Mouse (Mus musculus) frontal cortex, postnatal 14 days (tissue): ENCODE data around the gene Phf1.
"Not testable (repeated sequence)": the region's sequence is repeated elsewhere in the genome, so short reads cannot be mapped to it uniquely, and the experiment has no call there.

ENCODE experiments used
- DNase-seq, 2 experiments: peaks; one replicate each; pipeline ENCODE4 v3.0.0; 2022; ENCODE audit warnings: low spot score in 2 of 2

Phf1 gene

DNA sequence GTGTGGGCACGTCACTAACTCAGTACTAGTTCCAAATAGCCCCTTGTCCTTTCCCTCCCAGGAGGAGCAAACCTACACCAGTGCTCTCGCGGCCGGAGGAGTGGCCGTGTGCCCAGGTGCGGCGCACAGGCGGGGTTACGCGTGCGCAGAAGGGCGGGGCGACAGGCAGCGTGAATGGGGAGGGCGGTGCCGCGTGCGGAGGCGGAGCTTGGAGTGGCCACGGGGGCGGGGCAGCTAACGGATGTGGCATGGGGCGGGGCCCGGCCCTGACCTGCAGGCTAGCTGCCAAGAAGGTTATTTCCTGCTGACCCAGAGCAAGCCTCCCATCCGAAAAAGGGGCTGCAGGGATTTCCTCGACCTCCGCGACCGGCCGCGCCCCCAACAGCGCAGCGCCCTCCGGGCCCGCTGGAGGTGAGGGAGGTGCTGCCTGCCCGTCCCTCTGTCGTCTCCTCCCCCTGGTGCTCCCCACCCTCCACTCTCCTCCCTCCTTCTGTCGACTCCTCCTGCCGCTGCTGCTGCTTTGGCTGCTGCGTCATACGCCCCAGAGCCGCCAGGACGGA is at the start of gene Phf1:
Gene Phf1 (plus strand): TSS at position 214 of the 560 bp plus-strand sequence.
- DNase-seq, result peak; percentile 82 to 89

DNA sequence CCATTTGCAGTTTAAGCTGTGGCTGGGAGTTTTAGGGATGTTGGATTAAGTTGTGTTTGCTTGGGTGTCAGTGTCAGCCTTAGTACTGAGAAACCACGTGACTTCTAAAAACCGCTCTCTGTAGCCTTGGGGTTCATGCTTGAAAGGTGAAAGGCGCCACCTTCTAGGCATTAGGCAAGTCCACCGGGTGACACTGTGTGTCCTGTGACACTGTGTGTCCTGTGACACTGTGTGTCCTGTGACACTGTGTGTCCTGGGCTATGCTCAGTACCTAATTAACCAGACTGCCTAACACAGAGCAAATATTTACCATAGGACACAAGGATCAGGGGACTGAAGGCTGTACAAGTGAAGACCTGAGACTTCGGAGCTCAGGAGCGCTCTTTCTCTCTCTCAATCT is 49.3 kb upstream of the Phf1 start:
- no peak for DNase-seq

DNA sequence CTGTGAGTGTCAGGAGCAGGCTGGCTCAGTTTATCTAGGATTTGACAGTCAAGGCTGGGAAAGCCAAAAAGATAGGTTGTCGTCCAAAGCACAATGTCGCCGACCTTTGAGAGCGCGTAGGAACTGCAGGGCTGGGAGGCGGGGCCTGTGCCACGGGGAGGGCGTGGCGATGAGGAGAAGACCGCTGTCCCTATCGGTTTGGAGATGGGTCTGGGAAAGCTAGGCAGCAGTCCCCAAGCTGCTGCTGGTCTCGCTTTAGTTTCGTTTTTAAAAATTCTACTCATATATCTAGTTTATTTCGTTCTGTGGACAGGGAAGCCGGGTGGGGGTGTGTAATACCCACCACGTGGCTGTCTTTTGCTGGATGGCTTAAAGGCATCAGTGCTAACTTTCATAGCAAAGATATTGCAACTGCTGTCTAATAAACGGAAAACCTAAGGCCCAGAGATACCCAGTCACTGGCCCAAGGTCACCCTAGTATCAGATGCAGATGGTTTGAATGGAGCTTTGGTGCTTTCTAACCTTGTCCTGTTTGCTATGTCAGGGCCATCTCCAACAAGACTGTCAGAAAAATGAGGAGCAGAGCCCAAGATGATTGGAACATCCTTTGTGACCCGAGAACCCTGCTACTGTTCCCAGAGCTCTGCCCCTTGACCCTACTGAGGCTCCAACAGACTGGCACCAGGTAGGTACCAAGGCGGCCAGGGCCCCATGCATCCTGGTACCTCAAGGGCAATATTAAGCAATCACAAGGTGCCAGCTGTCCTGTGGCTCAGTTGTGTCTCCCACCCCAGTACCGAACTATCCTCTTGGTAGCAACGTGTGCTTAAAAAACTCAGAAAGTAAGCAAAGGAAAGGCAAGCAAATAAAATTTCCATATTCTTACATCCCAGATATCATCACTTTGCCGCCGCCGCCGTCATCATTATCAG is 47.6 kb upstream of the Phf1 start:
- peak in 1 of 2 experiments; percentile 61 for DNase-seq

DNA sequence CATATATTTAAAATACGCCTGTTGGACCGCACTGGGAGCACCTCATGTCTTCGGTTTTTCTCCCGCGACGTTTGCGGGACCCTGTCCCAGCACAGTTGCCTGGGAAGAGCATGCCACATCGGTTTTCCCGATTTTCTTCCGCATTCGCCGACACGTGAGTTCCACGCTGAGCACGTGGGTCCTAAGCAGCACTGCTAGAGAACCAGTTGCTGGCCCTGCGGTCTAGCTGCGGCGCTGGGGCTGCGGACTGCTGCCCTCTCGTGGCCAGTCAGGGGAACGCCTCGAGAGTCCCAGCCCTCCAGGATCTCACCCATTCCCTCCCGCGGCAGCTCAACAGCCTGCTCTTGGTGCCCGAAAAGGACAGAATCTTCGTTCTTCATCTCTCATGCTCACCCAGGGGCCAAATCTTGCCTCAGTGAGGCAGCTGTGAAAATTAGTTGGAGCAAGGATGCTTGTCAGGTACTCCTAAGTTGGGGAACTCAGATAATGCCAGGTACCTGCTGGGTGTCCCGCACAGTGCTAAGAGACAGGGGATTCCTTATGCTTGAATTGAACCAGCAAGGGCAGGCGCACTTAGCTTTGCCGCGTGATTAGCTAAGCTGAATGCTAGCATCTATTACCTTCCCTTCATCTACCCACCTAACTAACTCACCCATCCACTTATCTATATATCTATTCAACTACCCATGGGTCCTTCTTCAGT is 46.7 kb upstream of the Phf1 start:
- DNase-seq, result peak; percentile 67 to 81

DNA sequence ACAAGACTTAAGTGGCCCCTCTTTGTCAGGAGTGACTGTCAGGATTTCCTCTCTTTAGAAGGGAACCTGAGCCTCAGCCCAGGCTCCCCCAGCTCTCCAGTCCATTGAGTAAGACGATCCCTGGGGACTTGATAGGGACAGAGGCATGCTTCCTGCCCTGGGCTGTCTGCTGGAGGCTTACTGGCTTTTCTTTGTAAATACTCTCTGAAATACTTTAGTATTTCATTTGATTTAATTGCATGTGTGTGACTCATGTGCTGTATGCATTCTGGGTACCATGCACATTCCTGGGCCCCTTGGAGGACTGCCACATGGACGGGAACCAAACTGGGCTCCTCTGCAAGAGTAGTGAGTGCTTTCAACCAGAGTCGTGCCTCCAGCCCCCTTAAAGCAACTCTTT is 44.9 kb upstream of the Phf1 start:
- no peak for DNase-seq

DNA sequence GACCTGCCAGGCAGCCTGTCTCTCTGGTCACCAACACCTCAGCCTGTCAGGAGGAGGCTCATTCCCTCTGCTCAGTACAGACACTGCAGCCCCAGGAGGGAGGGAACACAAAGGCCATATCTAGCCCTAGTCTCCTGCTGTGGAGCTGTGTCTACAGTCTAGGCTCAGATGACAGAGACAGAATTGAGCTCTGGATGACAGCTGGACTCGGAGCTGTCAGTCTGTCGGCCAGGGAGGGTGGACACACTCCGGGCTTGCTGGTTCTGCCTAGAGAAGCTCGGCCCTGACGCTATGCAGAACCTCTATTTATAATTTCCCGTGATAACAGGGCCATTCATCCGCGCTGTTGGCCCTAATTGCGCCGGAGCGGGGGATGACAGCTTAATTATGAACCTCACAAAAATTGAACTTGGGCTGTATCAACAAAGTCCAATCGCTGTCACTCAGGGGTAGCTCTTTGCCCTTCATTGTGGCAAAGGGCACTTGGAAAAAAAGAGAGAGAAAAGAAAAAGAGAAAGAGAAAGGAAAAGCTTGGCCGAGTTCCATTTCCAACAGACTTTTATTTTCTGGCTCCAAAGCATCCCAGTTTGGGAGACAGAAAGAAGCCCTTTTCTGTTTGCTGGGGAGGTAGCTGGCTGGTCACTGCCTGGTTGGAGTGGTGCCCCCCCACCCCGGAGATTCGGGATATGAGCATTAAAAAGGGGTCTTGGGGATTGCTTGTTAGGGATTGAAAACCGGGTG is 40.0 kb upstream of the Phf1 start:
- DNase-seq, result no peak

DNA sequence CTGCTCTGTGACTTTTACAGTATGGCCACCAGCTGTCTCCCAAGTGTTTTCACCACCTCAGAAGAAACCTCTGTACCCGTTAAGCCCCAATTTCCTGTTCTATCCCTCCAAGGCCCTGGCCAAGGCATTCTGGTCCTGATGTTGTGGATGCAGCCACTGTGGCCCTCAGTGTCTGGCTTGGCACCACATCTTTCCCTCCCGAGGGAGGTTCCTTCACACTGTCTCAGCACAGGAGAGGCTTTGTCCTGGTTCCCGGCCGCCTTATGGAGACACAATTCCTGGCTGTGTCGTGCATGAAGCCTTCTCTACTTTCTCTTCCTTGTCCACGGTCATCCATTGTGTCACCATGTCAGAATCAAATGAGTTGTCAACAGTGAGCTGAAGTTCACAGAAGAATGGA is 39.4 kb upstream of the Phf1 start:
- DNase-seq, result no peak

DNA sequence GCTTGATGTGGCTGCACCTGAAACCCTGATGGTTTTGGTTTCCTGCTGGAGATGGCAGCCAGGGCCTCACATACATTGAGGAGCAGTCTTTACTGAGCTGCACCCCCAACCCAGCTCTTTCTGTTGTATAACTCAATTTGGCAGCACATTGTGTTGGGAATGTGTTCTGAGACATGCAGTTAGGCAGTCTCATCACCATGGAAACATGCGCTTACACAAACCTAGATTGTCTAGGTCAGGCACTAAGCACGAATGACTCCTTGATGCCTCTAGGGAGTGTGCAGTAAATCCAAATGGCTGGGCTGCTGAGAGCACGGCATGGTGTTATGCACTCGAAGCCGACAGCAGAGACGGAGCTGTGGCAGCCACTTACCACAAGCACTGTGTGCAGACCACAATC is 38.5 kb upstream of the Phf1 start:
- no peak for DNase-seq

DNA sequence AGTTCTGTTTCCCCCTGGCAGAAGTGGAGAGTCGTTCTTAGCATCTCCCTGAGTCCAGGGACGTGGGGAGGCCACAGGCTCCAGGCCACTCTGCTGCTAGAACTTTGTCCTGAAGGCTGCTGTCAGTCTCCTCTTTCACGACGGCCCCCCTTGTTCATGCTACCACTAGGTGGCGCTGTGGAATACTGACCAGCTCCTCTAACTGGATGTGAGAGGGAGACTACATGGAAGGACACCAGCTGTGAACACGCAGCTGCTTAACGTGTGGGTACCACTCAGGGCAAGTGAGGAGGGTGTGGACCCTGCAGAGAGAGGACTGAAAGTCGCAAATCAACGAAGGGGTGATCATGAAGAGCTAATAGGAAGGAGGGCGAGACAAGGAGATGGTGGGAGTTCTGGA is 37.3 kb upstream of the Phf1 start:
- peak in 1 of 2 experiments; percentile 40 for DNase-seq

DNA sequence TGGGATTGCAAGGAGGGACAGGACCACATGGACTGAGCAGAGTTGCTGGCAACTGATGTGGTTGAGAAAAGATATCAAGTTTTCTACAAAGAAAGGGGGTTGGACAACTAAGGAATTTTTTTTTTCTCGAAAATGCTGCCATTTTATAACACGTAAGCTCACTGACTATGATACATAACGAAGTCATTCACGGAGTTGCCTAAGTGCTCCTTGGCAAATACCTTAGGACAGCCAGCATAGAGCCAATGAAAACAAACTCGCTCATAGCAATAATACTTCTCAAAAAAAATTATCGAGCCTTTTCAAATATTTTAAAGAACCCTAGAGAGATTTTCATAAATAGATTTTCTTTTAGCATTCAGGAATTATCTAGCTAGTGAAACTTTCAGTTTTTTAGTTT is 31.9 kb upstream of the Phf1 start:
- no peak for DNase-seq

DNA sequence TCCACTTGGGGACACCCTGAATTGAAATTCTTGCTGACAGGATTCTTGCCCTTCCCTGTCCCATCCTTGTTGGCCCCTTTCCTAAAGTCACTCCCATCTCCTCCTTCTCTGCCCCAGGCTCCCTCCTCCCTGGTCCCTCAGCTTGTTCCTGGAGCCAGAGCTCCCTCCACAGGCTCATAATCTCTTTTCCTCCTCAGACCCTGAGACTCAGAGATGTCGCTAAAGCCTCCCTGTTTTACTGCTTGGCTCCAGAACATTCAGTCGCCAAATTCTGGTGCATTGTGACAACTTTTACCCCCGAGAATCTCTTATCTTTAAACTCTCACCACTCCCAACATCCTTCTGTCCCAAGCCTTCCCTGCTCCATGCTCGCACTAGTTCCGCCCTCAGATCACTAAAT is 28.5 kb upstream of the Phf1 start:
- DNase-seq, result no peak

DNA sequence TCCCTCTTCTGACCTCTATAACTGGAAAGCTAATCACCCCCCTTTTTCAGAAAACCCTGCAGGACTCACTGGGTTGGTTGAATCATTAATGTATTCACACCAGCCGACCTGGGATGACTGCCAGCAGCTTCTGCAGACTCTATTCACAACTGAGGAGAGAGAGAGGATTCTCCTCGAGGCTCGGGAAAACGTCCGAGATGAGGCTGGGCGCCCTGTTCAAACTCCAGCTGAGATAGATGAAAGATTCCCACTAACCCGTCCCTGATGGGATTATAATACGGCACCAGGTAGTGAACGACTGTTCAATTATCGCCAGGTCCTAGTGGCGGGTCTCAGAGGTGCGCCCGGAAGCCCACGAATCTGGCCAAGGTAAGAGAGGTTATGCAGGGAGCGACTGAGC is 25.3 kb upstream of the Phf1 start:
- not testable (repeated sequence) for DNase-seq

DNA sequence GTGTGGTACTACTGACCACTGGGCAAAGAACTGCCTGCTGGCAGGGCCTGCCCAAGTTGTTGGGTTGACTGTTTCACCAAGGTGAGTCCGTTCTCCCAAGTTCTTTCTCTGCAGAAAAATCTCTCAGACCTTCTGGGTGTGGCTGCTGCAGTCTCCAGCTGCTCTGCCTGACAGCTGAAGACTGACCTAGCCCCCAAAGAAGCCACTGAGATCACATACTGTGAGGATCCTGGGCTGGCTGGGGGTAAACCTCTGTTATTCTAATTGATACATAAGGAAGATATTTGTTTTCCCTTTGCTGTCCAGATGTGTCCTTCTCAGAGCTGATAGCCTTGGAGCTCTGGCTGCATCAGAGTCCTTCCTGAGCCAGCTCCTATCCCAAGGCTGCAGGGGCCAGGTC is 17.6 kb upstream of the Phf1 start:
- DNase-seq, result no peak

DNA sequence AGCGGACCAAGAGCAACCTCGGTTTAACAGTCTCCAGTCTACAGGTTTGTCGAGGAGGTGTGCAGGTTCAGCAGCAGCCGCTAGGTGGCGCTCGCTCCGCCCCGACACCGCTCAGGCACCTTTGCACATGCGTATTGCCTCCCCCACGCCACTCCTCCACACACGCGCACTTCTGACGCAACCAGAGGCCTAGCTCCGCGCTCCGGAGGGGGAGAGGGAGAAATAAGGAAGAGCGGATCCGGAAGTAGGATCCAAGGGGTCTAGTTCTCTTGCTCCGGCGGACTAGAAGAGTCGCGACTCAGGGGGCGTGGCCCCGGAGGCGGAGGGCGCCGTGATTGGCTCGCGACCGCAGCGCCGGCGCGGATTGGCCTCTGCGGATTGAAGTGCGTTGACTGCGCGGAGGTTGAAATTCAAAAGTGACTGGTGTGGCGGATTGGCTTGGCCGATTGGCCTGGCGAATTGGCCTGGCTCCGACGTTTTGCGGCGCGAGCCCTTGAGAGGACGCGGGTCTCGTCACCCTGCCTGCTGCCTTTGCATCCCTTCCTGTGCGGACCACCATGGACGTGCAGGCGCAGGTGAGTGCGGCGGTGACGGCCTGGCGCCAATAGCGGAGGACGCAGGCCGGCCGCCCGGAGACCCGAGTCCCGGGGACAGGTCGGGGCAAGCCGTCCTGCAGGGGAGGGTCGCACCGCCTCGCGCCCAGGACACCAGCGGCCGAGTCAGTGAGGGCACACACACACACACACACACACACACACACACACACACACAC is 16.0 kb upstream of the Phf1 start, which contains the start of gene Kifc5b:
Gene Kifc5b (plus strand): TSS at position 381 of the 772 bp plus-strand sequence.
- DNase-seq, result peak; percentile 99 to 100

DNA sequence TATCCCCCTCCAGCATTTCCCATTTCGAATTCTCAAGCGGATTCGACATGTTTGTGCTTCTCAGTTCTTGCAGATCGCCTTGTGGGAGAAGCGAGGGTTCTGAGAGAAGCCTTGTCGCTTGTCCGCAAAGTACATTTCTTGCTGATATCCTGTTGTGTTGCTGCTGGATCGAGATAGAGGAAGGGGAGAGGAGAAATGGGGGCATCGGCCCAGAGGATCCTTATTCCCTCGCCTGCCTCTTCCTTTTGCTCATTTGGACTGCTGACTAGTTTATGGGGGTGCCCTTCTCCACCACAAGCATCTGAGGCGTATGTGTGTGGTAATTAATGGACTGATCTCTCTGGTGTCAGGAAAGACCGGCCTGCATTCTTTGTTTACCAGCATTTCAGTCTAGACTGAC is 15.3 kb upstream of the Phf1 start:
- not testable (repeated sequence) for DNase-seq

DNA sequence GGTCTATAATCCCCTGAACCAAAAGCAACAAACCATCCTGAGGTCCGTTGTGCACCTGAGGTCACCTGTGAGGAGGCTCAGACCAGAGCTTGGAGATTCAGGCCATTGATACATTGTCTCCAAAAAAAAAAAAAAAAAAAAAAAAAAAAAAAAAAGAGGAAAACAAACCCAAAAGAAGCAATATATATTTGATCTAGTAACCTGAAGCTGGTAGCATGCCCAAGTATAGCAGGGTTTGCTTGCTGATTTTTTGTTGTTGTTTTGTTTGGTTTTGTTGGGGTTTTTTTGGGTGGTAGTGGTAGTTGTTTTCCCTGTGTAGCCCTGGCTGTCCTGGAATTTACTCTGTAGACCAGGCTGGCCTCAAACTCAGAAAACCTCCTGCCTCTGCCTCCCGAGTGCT is 14.5 kb upstream of the Phf1 start:
- no peak for DNase-seq

DNA sequence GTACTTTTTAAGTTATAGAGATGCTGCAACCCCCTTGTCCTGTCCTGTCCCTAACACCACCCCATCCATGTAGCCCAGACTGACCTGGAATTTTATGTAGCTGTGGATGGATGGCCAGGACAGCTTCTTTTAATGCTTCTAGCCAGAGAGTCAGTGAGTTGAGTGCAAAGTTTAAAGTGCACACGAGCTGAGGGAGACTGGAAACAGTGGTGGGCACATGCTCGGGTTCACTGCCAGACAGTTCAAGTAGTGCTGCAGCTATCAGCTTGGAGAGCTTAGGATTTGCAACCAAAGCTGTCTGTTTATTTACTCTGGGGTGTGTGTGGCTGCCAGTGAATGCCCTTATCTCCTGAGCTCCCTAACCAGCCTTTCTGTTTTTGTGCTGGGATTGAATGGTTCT is 13.3 kb upstream of the Phf1 start:
- DNase-seq, result not testable (repeated sequence)

DNA sequence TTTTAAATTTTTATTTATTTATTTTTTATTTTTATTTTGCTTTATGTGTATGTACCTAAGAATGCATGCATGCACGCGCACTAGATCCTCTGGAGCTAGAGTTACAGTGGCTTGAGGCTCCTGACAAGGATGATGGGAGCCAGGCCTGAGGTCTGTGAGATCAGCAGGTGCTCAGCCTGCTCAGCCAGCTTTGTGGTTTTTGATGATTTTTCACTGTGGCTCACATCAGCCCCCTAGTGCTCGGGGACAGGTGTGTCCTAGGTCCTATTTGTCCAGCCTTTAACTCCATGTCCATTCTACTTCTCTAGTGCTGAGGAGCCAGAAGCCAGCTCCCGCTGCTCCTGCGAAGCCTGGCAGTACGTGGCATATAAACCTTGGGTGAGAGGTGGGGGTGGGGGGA is 10.5 kb upstream of the Phf1 start:
- not testable (repeated sequence) for DNase-seq

DNA sequence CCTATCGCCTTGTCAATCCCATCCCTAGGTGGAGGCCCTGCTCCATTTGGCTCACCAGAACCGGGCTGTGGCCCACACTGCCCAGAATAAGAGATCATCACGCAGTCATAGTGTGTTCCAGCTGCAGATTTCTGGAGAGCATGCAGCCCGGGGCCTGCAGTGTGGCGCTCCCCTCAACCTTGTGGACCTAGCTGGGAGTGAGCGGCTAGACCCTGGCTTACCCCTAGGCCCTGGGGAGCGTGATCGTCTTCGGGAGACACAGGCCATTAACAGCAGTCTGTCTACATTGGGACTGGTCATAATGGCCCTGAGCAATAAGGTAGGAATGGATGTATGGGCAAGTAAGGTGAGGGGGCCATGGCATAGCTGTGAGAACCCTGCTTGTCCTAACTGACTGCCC is 7.4 kb upstream of the Phf1 start:
- DNase-seq, result not testable (repeated sequence)

DNA sequence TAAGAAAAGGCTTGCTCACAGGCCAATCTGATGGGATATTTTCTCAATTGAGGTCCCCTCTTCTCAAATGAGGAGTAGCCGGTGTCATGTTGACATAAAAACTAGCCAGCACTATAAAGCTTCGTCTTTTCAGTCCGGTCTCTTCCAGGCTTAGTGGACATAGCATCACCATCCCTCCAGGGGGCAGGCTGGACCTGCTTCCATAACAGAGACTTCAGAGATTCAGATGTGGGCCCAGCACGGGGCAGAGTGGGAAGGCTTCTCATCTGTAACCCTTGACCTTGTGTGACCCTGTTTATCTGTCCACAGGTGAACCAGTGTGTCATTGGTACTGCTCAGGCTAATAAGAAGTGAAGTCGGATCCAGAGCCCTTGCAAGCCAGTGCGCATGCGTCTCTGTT is 1.1 kb upstream of the Phf1 start:
- not testable (repeated sequence) for DNase-seq

DNA sequence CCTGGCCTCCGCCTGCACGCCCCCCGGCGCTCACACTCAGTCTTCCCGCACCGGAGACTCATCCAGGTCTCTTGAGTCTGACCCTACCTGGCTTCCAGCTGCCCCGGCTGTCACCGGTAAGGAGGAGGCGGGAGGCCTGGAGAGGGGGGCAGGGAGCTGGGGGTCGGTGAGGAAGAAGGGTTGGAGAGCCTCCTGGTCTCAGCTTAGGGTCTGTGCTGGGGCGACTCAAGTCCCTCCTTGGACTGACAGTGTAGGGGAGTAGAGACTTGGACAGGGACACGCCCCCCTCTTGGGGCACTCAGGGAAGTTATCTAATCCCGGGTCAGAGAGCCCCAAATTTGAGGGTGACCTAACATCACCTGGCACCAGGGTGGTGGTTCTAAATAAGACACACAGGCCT is 567 bp downstream of the Phf1 start:
- DNase-seq, result no peak
